Mouse (Mus musculus): Measurements from ENCODE around the gene Gm10518.

DNA sequence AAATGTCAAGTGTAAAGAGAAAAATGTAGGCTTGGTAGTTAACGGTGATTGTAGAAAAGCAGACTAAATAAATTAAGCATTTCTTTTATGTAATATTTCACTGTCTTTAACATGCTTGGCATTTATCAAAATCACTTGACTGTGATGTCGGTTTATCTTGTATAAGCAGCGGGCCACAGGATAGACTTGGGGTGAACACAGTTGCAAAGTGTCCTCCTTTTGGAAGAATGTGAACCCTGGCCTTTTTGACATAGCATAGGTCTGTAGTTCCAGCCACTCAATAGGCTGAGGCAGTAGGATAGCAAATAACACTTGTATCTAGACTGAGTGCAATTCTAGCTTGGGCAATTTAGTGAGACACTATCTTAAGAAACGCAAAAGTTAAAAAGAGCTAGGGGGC, 4.3 kb downstream of the Gm10518 start:
- TF ChIP-seq GATA1 (IDR thresholded peaks at IDR 0.05; ENCODE audit: borderline replicate concordance, low read length) (no peak), FLI1 (IDR thresholded peaks at IDR 0.05; ENCODE audit: low read length) (no peak)

All from megakaryocyte, embryonic 14.5 days (primary cell).